Mouse (Mus musculus) heart, adult 9 months (tissue): ENCODE measurements around the gene Mchr1.

Experiments
- DNase-seq, 2 experiments: peaks; one replicate each; pipeline ENCODE4 v3.0.0; 2022; ENCODE audit warnings: low spot score in 2 of 2

Mchr1 gene

GRCm38 (mm10) chr15:81227275-81227674 is 8.0 kb upstream of the Mchr1 start:
- no peak for DNase-seq

- no peak for DNase-seq
Measured at GRCm38 (mm10) chr15:81228258-81228657, 7.0 kb upstream of the Mchr1 start.

- no peak for DNase-seq
Measured at GRCm38 (mm10) chr15:81229791-81230190, 5.5 kb upstream of the Mchr1 start.

- no peak for DNase-seq
Measured at GRCm38 (mm10) chr15:81231325-81231724, 4.0 kb upstream of the Mchr1 start.

- no peak for DNase-seq
Measured at GRCm38 (mm10) chr15:81236062-81236461, 763 bp downstream of the Mchr1 start.

GRCm38 (mm10) chr15:81237471-81237870 is 2.2 kb downstream of the Mchr1 start:
- DNase-seq = no peak

- peak in 1 of 2 experiments; percentile 15 for DNase-seq
Measured at GRCm38 (mm10) chr15:81239261-81239660, 4.0 kb downstream of the Mchr1 start.

- DNase-seq = no peak
Measured at GRCm38 (mm10) chr15:81239794-81240343, 4.6 kb downstream of the Mchr1 start.

GRCm38 (mm10) chr15:81246890-81247289 is 11.6 kb downstream of the Mchr1 start:
- DNase-seq = no peak

GRCm38 (mm10) chr15:81247583-81248340 is 12.5 kb downstream of the Mchr1 start:
- DNase-seq = peak; percentile 50 to 51

GRCm38 (mm10) chr15:81248341-81248679 is 13.0 kb downstream of the Mchr1 start:
- DNase-seq = no peak

GRCm38 (mm10) chr15:81248951-81249579 is 13.8 kb downstream of the Mchr1 start:
- no peak for DNase-seq

GRCm38 (mm10) chr15:81252626-81253174 is 17.4 kb downstream of the Mchr1 start:
- DNase-seq = no peak

GRCm38 (mm10) chr15:81253585-81253984 is 18.3 kb downstream of the Mchr1 start:
- DNase-seq = no peak

GRCm38 (mm10) chr15:81254113-81254640 is 18.9 kb downstream of the Mchr1 start:
- no peak for DNase-seq

GRCm38 (mm10) chr15:81255063-81255462 is 19.8 kb downstream of the Mchr1 start:
- DNase-seq = no peak

- DNase-seq = no peak
Measured at GRCm38 (mm10) chr15:81258296-81258695, 23.0 kb downstream of the Mchr1 start.

- DNase-seq = no peak
Measured at GRCm38 (mm10) chr15:81259304-81259703, 24.0 kb downstream of the Mchr1 start.

GRCm38 (mm10) chr15:81260208-81260607 is 24.9 kb downstream of the Mchr1 start:
- DNase-seq = no peak

- DNase-seq = peak; percentile 29 to 32
Measured at GRCm38 (mm10) chr15:81264392-81265095, 29.2 kb downstream of the Mchr1 start.

- DNase-seq = no peak
Measured at GRCm38 (mm10) chr15:81267416-81267815, 32.1 kb downstream of the Mchr1 start.
